Mouse (Mus musculus) T-cell, adult 2 months (primary cell): ENCODE measurements at regions not wholly inside any gene's neighbourhood (a gene's known extent, or its start where the extent isn't known, plus 50 kb on each side); places are given as distances from the start of the nearest gene placed in this dataset.

ENCODE experiments used
- DNase-seq: peaks from one replicate; pipeline ENCODE4 v3.0.0; 2022; ENCODE audit warnings: low spot score

- DNase-seq = no peak
Observed at GRCm38 (mm10) chr12:99643016-99643415, 79.6 kb upstream of the Foxn3 start.

GRCm38 (mm10) chr12:99642131-99642895, 78.9 kb upstream of the Foxn3 start:
- no peak for DNase-seq

- DNase-seq = peak; percentile 82
Observed at GRCm38 (mm10) chr12:99641278-99641677, 77.9 kb upstream of the Foxn3 start.

GRCm38 (mm10) chr12:99640214-99641151, 77.1 kb upstream of the Foxn3 start:
- peak; percentile 82 for DNase-seq

GRCm38 (mm10) chr12:99639847-99640213, 76.4 kb upstream of the Foxn3 start:
- no peak for DNase-seq

GRCm38 (mm10) chr12:99639118-99639517, 75.7 kb upstream of the Foxn3 start:
- DNase-seq = no peak

- DNase-seq = no peak
Observed at GRCm38 (mm10) chr12:99637986-99638385, 74.6 kb upstream of the Foxn3 start.

- DNase-seq = no peak
Observed at GRCm38 (mm10) chr12:99636234-99636633, 72.9 kb upstream of the Foxn3 start.

GRCm38 (mm10) chr12:99635361-99635760, 72.0 kb upstream of the Foxn3 start:
- DNase-seq = no peak

GRCm38 (mm10) chr12:99634726-99635125, 71.3 kb upstream of the Foxn3 start:
- DNase-seq = no peak

GRCm38 (mm10) chr12:99633678-99634077, 70.3 kb upstream of the Foxn3 start:
- DNase-seq = no peak

- no peak for DNase-seq
Observed at GRCm38 (mm10) chr12:99632988-99633387, 69.6 kb upstream of the Foxn3 start.

- DNase-seq = peak; percentile 31
Observed at GRCm38 (mm10) chr12:99629606-99630005, 66.2 kb upstream of the Foxn3 start.

- no peak for DNase-seq
Observed at GRCm38 (mm10) chr12:99628421-99628820, 65.0 kb upstream of the Foxn3 start.

GRCm38 (mm10) chr12:99627898-99628231, 64.5 kb upstream of the Foxn3 start:
- peak; percentile 94 for DNase-seq

GRCm38 (mm10) chr12:99627201-99627897, 64.0 kb upstream of the Foxn3 start:
- peak; percentile 18 for DNase-seq

GRCm38 (mm10) chr12:99626147-99626546, 62.8 kb upstream of the Foxn3 start:
- DNase-seq = no peak

GRCm38 (mm10) chr12:99625094-99625493, 61.7 kb upstream of the Foxn3 start:
- DNase-seq = no peak

GRCm38 (mm10) chr12:99622238-99622637, 58.9 kb upstream of the Foxn3 start:
- DNase-seq = no peak

- no peak for DNase-seq
Observed at GRCm38 (mm10) chr12:99617241-99617804, 53.9 kb upstream of the Foxn3 start.

- DNase-seq = no peak
Observed at GRCm38 (mm10) chr12:99614420-99614819, 51.0 kb upstream of the Foxn3 start.
